Mouse (Mus musculus) gastrocnemius, postnatal 14 days (tissue): ENCODE data around the gene Antxr1. TPM values are rescaled to one million over a fixed set of nuclear protein-coding genes. Genes with fewer than 3 reads are reported as not detected.
"Not testable (repeated sequence)": the region's sequence is repeated elsewhere in the genome, so short reads cannot be mapped to it uniquely, and the experiment has no call there.

ENCODE experiments used
- DNase-seq: peaks from one replicate; pipeline ENCODE4 v3.0.0; 2021; ENCODE audit warnings: mixed read lengths
- intact Hi-C: fragments of 180-260 bp; cut with DNase I; formaldehyde crosslinking; loops from one replicate; pipeline ENCODE4 v1.15.1; 2025; ENCODE audit warnings: low total_unique reads
- total RNA-seq, 2 experiments: library from RNA; stranded (reverse); gene quantifications; 2 replicates each; pipeline ENCODE4 v1.2.3; 2021

The Antxr1 gene
- total RNA-seq, 2 experiments from 2014 or later: 26.6 to 37.9 TPM

- no peak for DNase-seq
- intact Hi-C loops: no loop called here
Observed at GRCm38 (mm10) chr6:87121961-87122360, 213.7 kb downstream of the Antxr1 start.

DNA sequence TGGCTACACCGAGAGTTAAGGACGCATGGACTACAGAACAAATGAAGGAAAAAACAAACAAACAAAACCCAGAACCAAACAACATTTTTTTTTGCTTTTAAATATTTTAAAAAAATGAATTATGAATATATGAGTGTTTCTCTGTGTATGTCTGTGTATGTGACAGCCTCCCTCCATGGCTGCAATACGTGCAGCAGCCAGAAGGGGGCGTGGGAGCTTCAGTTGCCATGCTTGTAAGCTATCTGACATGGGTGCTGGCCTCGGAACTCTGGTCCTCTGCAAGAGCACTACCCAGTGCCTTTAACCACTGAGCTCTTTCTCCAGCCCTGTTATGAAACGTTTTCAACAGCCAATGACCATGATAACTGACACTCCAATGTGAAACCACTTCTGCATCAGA is 215.0 kb downstream of the Antxr1 start:
- no peak for DNase-seq

DNA sequence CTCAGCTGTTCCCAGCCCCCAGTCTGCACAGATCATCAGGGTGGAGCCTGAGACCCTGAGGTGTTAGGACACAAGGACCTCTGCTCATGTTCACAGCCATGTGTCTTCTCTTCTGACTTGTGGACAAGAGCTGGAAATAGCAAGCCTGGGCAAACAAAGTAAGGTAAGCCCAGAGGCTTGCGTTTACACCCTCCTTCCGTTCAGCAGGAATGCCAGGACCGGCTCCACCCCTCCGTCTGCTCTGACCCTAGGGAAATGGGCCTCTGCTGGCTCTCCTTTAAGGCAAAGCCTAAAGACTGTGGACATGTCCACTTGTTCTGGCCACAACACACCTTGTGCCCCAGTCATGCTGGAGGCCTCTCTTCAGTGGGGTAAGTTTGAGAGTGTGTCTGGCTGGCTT is 215.6 kb downstream of the Antxr1 start:
- intact Hi-C loops: no loop called here

More for the DNA sequence above, 215.0 kb downstream of the Antxr1 start:
- intact Hi-C loops: no loop called here

DNA sequence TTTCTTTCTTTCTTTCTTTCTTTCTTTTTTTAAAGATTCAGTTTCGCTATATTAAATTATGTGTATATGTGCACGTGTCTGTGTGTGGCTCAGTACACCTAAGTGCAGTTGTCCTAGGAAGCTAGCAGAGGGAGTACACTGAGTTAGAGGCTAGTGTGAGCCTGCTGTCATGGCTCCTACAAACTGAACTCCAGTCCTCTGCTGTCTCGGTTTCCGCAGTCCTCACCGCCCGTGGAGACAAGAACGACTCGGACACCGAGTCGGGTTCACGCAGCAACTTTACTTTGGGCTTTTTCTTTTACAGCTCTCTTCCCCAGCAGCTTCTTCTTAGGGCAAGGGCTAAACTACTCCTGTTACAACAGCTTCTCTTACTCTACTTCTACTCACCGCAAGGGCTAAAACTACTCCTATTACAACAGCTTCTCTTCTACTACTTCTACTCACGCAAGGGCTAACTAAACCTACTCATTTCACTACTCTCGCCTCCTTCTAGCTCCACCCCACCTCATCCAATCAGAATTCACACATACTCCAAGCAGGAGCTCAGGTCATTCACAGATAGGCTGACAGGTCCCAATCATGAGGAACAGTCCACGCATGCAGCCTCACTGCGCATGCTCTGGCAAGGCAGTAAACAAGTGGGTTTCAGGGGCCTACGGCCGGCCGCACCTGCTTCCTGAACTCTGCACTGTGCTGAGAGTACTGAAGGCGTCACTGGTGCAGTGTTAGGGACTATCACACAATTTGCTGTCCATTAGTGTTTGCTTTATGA is 216.4 kb downstream of the Antxr1 start:
- intact Hi-C loops: no loop called here
- DNase-seq: no peak

More for the DNA sequence above, 215.6 kb downstream of the Antxr1 start:
- DNase-seq: no peak

DNA sequence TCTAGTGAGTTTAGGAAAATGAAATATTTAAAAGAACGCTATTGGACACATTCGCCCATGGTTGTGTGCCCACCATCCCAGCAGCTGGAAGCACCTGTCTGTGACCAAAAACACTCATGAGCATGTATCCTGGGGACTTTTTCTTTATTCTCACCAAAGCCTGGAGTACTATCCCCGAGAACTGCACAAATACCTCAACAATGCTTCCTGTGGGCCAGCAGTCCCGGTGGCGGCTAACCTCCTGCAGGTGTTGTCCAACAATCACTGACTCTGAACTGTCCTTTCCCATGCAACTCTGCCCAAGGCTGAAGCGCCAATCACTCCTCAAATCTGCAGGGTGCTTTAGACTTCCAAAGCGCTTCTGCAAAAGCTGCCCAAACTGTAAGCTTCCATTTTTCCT is 219.0 kb downstream of the Antxr1 start:
- no peak for DNase-seq
- intact Hi-C loops: no loop called here

GRCm38 (mm10) chr6:87115981-87116380 is 219.6 kb downstream of the Antxr1 start:
- intact Hi-C loops: no loop called here
- DNase-seq: no peak

GRCm38 (mm10) chr6:87112125-87112524 is 223.5 kb downstream of the Antxr1 start:
- intact Hi-C loops: no loop called here
- DNase-seq: peak; percentile 47

- no peak for DNase-seq
Observed at GRCm38 (mm10) chr6:87111493-87111892, 224.1 kb downstream of the Antxr1 start.

GRCm38 (mm10) chr6:87104123-87104796 is 231.4 kb downstream of the Antxr1 start, which contains the start of gene D6Ertd527e:
TSS of gene D6Ertd527e (plus strand) at chr6:87104746.
- no peak for DNase-seq
- intact Hi-C loops: loop anchor here (5.0 to 10.0 kb wide), 3 partner anchors 131 to 283 kb away; partner anchors contain the start of gene Gkn3

More at GRCm38 (mm10) chr6:87111493-87111892, 224.1 kb downstream of the Antxr1 start:
- intact Hi-C loops: no loop called here

GRCm38 (mm10) chr6:87103314-87103713 is 232.3 kb downstream of the Antxr1 start:
- no peak for DNase-seq
- intact Hi-C loops: loop anchor here (5.0 to 10.0 kb wide), 3 partner anchors 131 to 284 kb away; partner anchors contain the start of gene Gkn3

GRCm38 (mm10) chr6:87102421-87102911 is 233.2 kb downstream of the Antxr1 start:
- intact Hi-C loops: loop anchor here (5.0 to 10.0 kb wide), 3 partner anchors 132 to 285 kb away; partner anchors contain the start of gene Gkn3
- peak; percentile 63 for DNase-seq

- no peak for DNase-seq
- intact Hi-C loops: loop anchor here (5.0 to 10.0 kb wide), 3 partner anchors 133 to 285 kb away; partner anchors contain the start of gene Gkn3
Observed at GRCm38 (mm10) chr6:87101955-87102353, 233.7 kb downstream of the Antxr1 start.

- intact Hi-C loops: loop anchor here (5.0 to 10.0 kb wide), 3 partner anchors 133 to 286 kb away; partner anchors contain the start of gene Gkn3
- peak; percentile 86 for DNase-seq
Observed at GRCm38 (mm10) chr6:87101281-87101954, 234.2 kb downstream of the Antxr1 start.

DNA sequence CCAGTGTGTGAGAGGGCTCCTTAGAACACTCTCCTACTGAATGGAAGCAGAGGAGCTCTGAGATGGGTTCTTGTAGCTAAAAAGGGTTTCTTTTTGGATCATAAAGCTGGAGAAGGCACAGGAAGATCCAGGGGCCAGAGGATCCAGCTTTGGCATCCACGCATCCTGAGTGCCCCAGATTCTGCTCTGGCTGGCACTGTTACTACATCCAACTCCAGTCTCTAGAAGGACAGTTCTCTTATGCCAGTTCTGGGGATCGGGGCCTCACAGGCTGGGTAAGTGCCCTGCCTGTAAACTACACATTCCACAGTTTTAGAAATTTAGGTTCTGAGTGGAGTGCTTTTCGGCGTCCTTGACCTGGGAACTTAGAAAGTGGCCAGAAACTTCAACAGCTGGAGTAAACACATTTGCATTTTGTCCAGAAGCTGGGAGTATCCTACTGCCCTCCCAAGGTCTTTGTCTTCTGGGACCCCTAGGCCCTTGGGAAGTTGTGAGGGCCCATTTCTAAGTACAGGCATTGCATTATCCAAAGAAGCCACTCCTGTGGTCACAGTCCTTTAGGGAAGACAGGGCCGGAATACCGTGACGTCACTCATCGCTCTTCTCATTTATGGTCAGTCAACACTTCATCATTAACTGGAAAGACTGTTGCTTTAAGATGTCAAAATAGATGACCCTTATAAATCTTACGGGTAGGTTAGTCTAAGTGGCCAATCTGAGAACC is 235.2 kb downstream of the Antxr1 start:
- intact Hi-C loops: loop anchor here (5.0 to 10.0 kb wide), 3 partner anchors 134 to 287 kb away; partner anchors contain the start of gene Gkn3
- no peak for DNase-seq

GRCm38 (mm10) chr6:87099671-87100296 is 235.8 kb downstream of the Antxr1 start:
- DNase-seq: no peak
- intact Hi-C loops: loop anchor here (5.0 to 10.0 kb wide), 3 partner anchors 135 to 288 kb away; partner anchors contain the start of gene Gkn3

DNA sequence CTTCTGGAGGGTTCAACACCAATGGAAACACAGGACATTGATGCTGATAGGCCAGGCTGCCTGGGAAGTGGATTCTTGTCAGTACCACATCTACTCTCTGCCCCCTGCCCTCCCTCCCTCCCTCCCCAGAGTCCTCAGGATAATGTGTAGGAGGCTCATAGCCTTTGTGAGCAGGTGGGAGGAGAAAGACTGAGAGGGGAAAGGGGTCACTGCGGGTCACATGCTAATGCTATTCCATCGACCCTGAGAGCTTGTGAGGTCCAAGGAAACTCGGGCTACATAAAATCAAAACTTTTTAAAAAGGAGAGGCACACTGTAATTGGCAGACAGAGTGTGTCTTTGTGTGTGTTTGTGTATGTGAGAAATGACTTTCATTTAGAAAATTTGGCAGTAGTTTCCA is 236.4 kb downstream of the Antxr1 start:
- intact Hi-C loops: no loop called here
- no peak for DNase-seq

- not testable (repeated sequence) for DNase-seq
Observed at GRCm38 (mm10) chr6:87093631-87094030, 242.0 kb downstream of the Antxr1 start.

DNA sequence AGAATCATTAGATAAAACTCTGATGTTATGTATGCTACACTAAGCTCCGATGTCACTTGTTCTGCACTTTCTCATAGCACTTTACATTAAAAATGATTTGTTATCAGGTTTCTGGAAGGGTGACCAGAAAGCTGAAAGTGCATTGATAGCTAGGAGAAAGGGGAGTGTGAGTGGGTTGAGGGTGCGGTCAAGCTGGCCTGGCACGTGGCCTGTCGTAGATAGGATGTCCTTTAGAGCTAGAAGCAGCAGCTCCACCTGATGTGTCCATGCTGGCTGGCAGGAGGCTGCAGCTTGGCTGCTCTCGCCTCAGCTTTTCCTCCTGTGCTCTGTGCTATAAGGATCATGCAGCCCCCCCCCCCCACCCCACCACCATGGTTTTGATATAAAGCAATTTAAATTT is 243.1 kb downstream of the Antxr1 start:
- no peak for DNase-seq
- intact Hi-C loops: no loop called here

More at GRCm38 (mm10) chr6:87093631-87094030, 242.0 kb downstream of the Antxr1 start:
- intact Hi-C loops: not testable (repeated sequence)
